Mouse (Mus musculus) megakaryocyte, embryonic 14.5 days (primary cell): ENCODE data around the gene Rybp.

Source experiments
- FLI1 ChIP-seq: IDR thresholded peaks from 2 replicates; pipeline ENCODE4 v1.6.1; 2012; ENCODE audit warnings: low read length, inconsistent platforms, mixed read lengths
- GATA1 ChIP-seq: IDR thresholded peaks from 3 replicates; pipeline ENCODE4 v1.6.1; 2012; ENCODE audit warnings: mixed read lengths, low read length, inconsistent platforms, borderline replicate concordance

DNA sequence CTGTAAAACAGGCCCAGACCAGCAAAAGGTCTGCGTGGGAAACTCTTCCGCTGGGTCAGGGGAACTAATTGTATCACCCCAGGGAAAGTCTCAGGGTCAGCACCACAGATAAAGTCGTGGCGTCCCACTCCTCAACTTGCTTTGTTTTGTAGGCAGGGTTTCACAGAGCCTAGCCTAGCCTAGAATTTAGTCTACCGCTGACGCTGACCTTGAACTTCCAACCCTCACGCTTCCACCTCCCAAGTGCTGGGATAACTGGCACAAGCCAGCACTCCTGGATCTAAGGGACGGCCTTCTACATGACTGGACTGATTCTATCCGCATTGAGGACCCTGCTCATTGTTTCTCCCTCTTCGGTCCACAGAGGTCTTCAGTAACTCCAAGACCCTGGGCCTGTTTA is 63.9 kb downstream of the Rybp start:
- no peak for TF ChIP-seq GATA1
- no peak for TF ChIP-seq FLI1
